Mouse (Mus musculus) MEL (cell line): ENCODE measurements around the gene Emg1.

Experiments
- CTCF ChIP-seq, 3 experiments: IDR thresholded peaks in 2 of 3; conservative IDR thresholded peaks in 1 of 3; 2 replicates each; pipeline ENCODE4 v1.5.1; 2011 to 2012; ENCODE audit warnings: low read length in 3 of 3, low read depth in 2 of 3, mild to moderate bottlenecking in 2 of 3, improper control_type of control experiment in 1 of 3, inconsistent platforms in 1 of 3, mixed read lengths in 1 of 3, moderate library complexity in 1 of 3; ENCODE audit not compliant: control insufficient read depth in 1 of 3, insufficient read depth in 1 of 3, poor library complexity in 1 of 3, severe bottlenecking in 1 of 3
- MYC ChIP-seq: IDR thresholded peaks from 2 replicates; pipeline ENCODE4 v1.6.1; 2011; ENCODE audit warnings: low read depth, mild to moderate bottlenecking, low read length, improper control_type of control experiment, moderate library complexity

DNA sequence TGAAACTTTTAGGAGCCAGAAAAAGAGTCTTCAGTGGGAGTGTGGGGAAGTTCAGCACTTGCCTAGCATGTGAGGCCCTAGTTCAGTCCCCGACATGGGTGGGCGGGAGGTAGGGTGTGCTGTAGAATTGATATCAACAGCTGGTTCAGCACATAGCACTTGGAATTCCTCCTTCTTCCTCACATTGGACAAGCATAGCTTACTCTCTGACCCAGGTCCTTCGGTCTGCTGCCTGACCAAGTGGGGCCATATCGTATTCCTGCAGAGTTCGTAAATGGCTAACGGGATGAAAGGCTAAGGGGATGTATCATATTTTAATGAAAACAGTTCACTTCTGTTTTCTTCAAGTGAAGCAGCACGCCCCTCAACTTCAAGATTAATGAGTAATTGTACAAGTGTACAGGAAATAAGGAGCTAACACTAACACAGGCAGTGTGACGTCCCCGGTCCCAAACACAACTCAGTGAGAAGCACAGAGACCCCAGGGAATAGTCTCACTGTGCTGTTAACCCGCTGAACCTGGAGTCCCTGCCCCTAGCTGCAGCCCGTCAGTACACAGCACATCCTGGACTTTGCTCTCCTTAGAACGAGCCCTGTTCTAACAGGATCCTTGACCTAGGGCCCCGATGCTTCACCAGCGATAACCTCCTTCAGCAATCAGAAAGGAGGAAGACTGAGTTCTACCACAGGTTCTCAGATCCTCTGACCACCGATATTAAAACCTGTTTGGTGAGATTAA, 18.6 kb downstream of the Emg1 start:
- TF ChIP-seq MYC (no peak), CTCF (IDR thresholded peaks at IDR 0.05 in 2 of 3, conservative IDR thresholded peaks at IDR 0.05 in 1 of 3; ENCODE audit: control insufficient read depth in 1 of 3, insufficient read depth in 1 of 3, low read depth in 2 of 3, low read length in 3 of 3, poor library complexity in 1 of 3, severe bottlenecking in 1 of 3) (no peak)
